Mouse (Mus musculus): ENCODE results near the gene Vmn2r76. TPM values are rescaled to one million over a fixed set of nuclear protein-coding genes. Genes with fewer than 3 reads are reported as not detected.
A peak's percentile ranks its signal among the peaks of the same experiment; 100 is the strongest.
"Not testable (repeated sequence)": the region's sequence is repeated elsewhere in the genome, so short reads cannot be mapped to it uniquely, and the experiment has no call there.

The Vmn2r76 gene
- total RNA-seq (2012; rRNA removed), result not detected in 2 replicates

GRCm38 (mm10) chr7:86246208-86246607 is at the start of gene Vmn2r76:
Vmn2r76 (minus strand) TSS chr7:86246308.
- Histone ChIP-seq H3K27ac (ENCODE audit: insufficient read depth, low read depth, low read length, poor library complexity, severe bottlenecking) (no peak within 1 kb of the TSS), H3K9me3 (ENCODE audit: control insufficient read depth, insufficient read depth, low read depth, low read length) (no peaks in the 10 kb centered on the region), H3K9ac (ENCODE audit: insufficient read depth, low read depth, low read length, poor library complexity, severe bottlenecking) (no peak within 1 kb of the TSS), H3K36me3 (ENCODE audit: control insufficient read depth, insufficient read depth, low read length, poor library complexity, severe bottlenecking) (no peaks in the 10 kb centered on the region), H3K4me1 (ENCODE audit: control insufficient read depth in 2 of 2, insufficient read depth in 2 of 2, low read length in 2 of 2, poor library complexity in 1 of 2) (no peaks in the 10 kb centered on the region), H3K4me3 (ENCODE audit: insufficient read depth in 1 of 2, low read depth in 1 of 2, low read length in 2 of 2, poor library complexity in 1 of 2, severe bottlenecking in 1 of 2) (no peak within 1 kb of the TSS)
- in situ Hi-C loops (cut with MboI; ENCODE audit: low sequenced_read_pairs in 2 of 2, unreplicated experiment in 2 of 2), result no loop called here
- TF ChIP-seq HCFC1 (IDR thresholded peaks at IDR 0.05; ENCODE audit: borderline replicate concordance, insufficient read depth, low read length), result no peak
- no peak for TF ChIP-seq MAFK (IDR thresholded peaks at IDR 0.05; ENCODE audit: insufficient read depth, low read depth, low read length)
- no peak for TF ChIP-seq ZC3H11A (IDR thresholded peaks at IDR 0.05; ENCODE audit: borderline replicate concordance, low read depth, low read length)
- TF ChIP-seq CHD2 (IDR thresholded peaks at IDR 0.05; ENCODE audit: low read depth, low read length), result no peak
- TF ChIP-seq ZNF384 (IDR thresholded peaks at IDR 0.05; ENCODE audit: low read depth, low read length), result no peak
- DNase-seq (ENCODE audit: low read depth, low spot score), result no peak

GRCm38 (mm10) chr7:86277072-86277471 is 31.0 kb upstream of the Vmn2r76 start, which contains the start of gene Olfr310:
Olfr310 (minus strand) TSS chr7:86277172.
- Histone ChIP-seq H3K27ac (ENCODE audit: insufficient read depth, low read depth, low read length, poor library complexity, severe bottlenecking) (no peak within 1 kb of the TSS), H3K4me3 (ENCODE audit: insufficient read depth in 1 of 2, low read depth in 1 of 2, low read length in 2 of 2, poor library complexity in 1 of 2, severe bottlenecking in 1 of 2) (no peak within 1 kb of the TSS)
- in situ Hi-C loops (cut with MboI; ENCODE audit: low sequenced_read_pairs in 2 of 2, unreplicated experiment in 2 of 2), result no loop called here

GRCm38 (mm10) chr7:86211345-86211744 is 34.8 kb downstream of the Vmn2r76 start:
- Histone ChIP-seq H3K4me3 (ENCODE audit: insufficient read depth in 1 of 2, low read depth in 1 of 2, low read length in 2 of 2, poor library complexity in 1 of 2, severe bottlenecking in 1 of 2) (no peak overlapping the region), H3K27ac (ENCODE audit: insufficient read depth, low read depth, low read length, poor library complexity, severe bottlenecking) (no peak overlapping the region), H3K36me3 (ENCODE audit: control insufficient read depth, insufficient read depth, low read length, poor library complexity, severe bottlenecking) (no peaks in the 10 kb centered on the region), H3K9ac (ENCODE audit: insufficient read depth, low read depth, low read length, poor library complexity, severe bottlenecking) (no peak overlapping the region), H3K4me1 (ENCODE audit: control insufficient read depth in 2 of 2, insufficient read depth in 2 of 2, low read length in 2 of 2, poor library complexity in 1 of 2) (no peaks in the 10 kb centered on the region), H3K9me3 (ENCODE audit: control insufficient read depth, insufficient read depth, low read depth, low read length) (no peaks in the 10 kb centered on the region)
- in situ Hi-C loops (cut with MboI; ENCODE audit: low sequenced_read_pairs in 2 of 2, unreplicated experiment in 2 of 2), result loop anchor here in 1 of 2 experiments (25.0 kb wide), 1 partner anchor 399 kb away; no protein-coding TSS in a partner anchor
- TF ChIP-seq ZC3H11A (IDR thresholded peaks at IDR 0.05; ENCODE audit: borderline replicate concordance, low read depth, low read length) (peak; percentile 77; the same call in 1 of the 2 replicates), ZNF384 (IDR thresholded peaks at IDR 0.05; ENCODE audit: low read depth, low read length) (no peak)
- DNase-seq (ENCODE audit: low read depth, low spot score), result peak; percentile 38

More at GRCm38 (mm10) chr7:86277072-86277471, 31.0 kb upstream of the Vmn2r76 start, which contains the start of gene Olfr310:
- no peaks in the 10 kb centered on the region for H3K9me3 ChIP-seq (ENCODE audit: control insufficient read depth, insufficient read depth, low read depth, low read length)
- no peaks in the 10 kb centered on the region for H3K36me3 ChIP-seq (ENCODE audit: control insufficient read depth, insufficient read depth, low read length, poor library complexity, severe bottlenecking)
- DNase-seq (ENCODE audit: low read depth, low spot score), result no peak
- no peak within 1 kb of the TSS for H3K9ac ChIP-seq (ENCODE audit: insufficient read depth, low read depth, low read length, poor library complexity, severe bottlenecking)
- no peaks in the 10 kb centered on the region for H3K4me1 ChIP-seq (ENCODE audit: control insufficient read depth in 2 of 2, insufficient read depth in 2 of 2, low read length in 2 of 2, poor library complexity in 1 of 2)
- TF ChIP-seq HCFC1 (IDR thresholded peaks at IDR 0.05; ENCODE audit: borderline replicate concordance, insufficient read depth, low read length) (no peak), ZNF384 (IDR thresholded peaks at IDR 0.05; ENCODE audit: low read depth, low read length) (no peak), ZC3H11A (IDR thresholded peaks at IDR 0.05; ENCODE audit: borderline replicate concordance, low read depth, low read length) (no peak), MAFK (IDR thresholded peaks at IDR 0.05; ENCODE audit: insufficient read depth, low read depth, low read length) (no peak), CHD2 (IDR thresholded peaks at IDR 0.05; ENCODE audit: low read depth, low read length) (no peak)

GRCm38 (mm10) chr7:86171678-86172077 is 74.4 kb downstream of the Vmn2r76 start, which contains the start of gene Vmn2r75:
Vmn2r75 (minus strand) TSS chr7:86171778.
- H3K4me3 ChIP-seq (ENCODE audit: insufficient read depth in 1 of 2, low read depth in 1 of 2, low read length in 2 of 2, poor library complexity in 1 of 2, severe bottlenecking in 1 of 2); in situ Hi-C loops (cut with MboI; ENCODE audit: low sequenced_read_pairs in 2 of 2, unreplicated experiment in 2 of 2); H3K36me3 ChIP-seq (ENCODE audit: control insufficient read depth, insufficient read depth, low read length, poor library complexity, severe bottlenecking); H3K27ac ChIP-seq (ENCODE audit: insufficient read depth, low read depth, low read length, poor library complexity, severe bottlenecking); DNase-seq (ENCODE audit: low read depth, low spot score); H3K9ac ChIP-seq (ENCODE audit: insufficient read depth, low read depth, low read length, poor library complexity, severe bottlenecking); H3K9me3 ChIP-seq (ENCODE audit: control insufficient read depth, insufficient read depth, low read depth, low read length); H3K4me1 ChIP-seq (ENCODE audit: control insufficient read depth in 2 of 2, insufficient read depth in 2 of 2, low read length in 2 of 2, poor library complexity in 1 of 2): not testable (repeated sequence)

Other genes starting within 250 kb of the Vmn2r76 start
- not detected in 2 replicates for gene Vmn2r75, start 74.5 kb downstream of the Vmn2r76 start, total RNA-seq (2012; rRNA removed)
- not detected in 2 replicates for gene Olfr310, start 30.9 kb upstream of the Vmn2r76 start, total RNA-seq (2012; rRNA removed)
- gene Olfr309, start 67.4 kb upstream of the Vmn2r76 start, total RNA-seq (2012; rRNA removed), result not detected in 2 replicates
- not detected in 2 replicates for gene Olfr308, start 79.3 kb upstream of the Vmn2r76 start, total RNA-seq (2012; rRNA removed)
- gene Olfr307, start 91.3 kb upstream of the Vmn2r76 start, total RNA-seq (2012; rRNA removed), result 0.76 and 1.5 TPM in 2 replicates
- not detected in 2 replicates for gene Olfr305, start 120.6 kb upstream of the Vmn2r76 start, total RNA-seq (2012; rRNA removed)
- gene Olfr304, start 140.3 kb upstream of the Vmn2r76 start, total RNA-seq (2012; rRNA removed), result not detected in 2 replicates
- gene Olfr303, start 151.5 kb upstream of the Vmn2r76 start, total RNA-seq (2012; rRNA removed), result not detected in 2 replicates
- not detected in 2 replicates for gene Olfr301, start 157.5 kb upstream of the Vmn2r76 start, total RNA-seq (2012; rRNA removed)
- gene Olfr299, start 213.6 kb upstream of the Vmn2r76 start, total RNA-seq (2012; rRNA removed), result not detected in 2 replicates
- gene Olfr298, start 246.2 kb upstream of the Vmn2r76 start, total RNA-seq (2012; rRNA removed), result not detected in 2 replicates

All from ES-E14 (cell line).